Mouse (Mus musculus): Measurements from ENCODE around the gene Zfp963. TPM values are rescaled to one million over a fixed set of nuclear protein-coding genes. Genes with fewer than 3 reads are reported as not detected.
A peak's percentile ranks its signal among the peaks of the same experiment; 100 is the strongest.

Zfp963 gene
- polyA plus RNA-seq, 1 experiment from 2014 or later, result 6.5 TPM

GRCm38 (mm10) chr8:69790773-69791367, 41.1 kb upstream of the Zfp963 start, which contains the start of the genes Atp13a1 and Zfp866:
Gene Atp13a1, plus strand, starts transcription at chr8:69791163.
Gene Zfp866, minus strand, starts transcription at chr8:69791178.
- under 1% methylated on average over 33 of the region's 38 CpGs for WGBS
- peak within 1 kb of the TSS; percentile 77 for H3K27ac ChIP-seq (ENCODE audit: low read depth, low read length)
- peak; percentile 97 for ATAC-seq

GRCm38 (mm10) chr8:69790364-69790763, 40.6 kb upstream of the Zfp963 start:
- WGBS, result 32% methylated on average over 11 of the region's 11 CpGs
- Histone ChIP-seq H3K27ac (ENCODE audit: low read depth, low read length) (peak overlapping the region; percentile 77), H3K36me3 (ENCODE audit: control insufficient read depth, insufficient read depth, low read length) (peaks cover 12% of the 10 kb centered on the region), H3K4me2 (ENCODE audit: low read length) (peak overlapping the region; percentile 67), H3K9ac (ENCODE audit: low read depth, low read length) (peak overlapping the region; percentile 90; the same call in 1 of the 2 replicates), H3K4me3 (ENCODE audit: low read length) (peak overlapping the region; percentile 97), H3K4me1 (ENCODE audit: control insufficient read depth, insufficient read depth, low read depth, low read length) (peaks cover 24% of the 10 kb centered on the region), H3K9me3 (ENCODE audit: control insufficient read depth, low read length) (no peaks in the 10 kb centered on the region), H3K27me3 (replicated peaks; ENCODE audit: control insufficient read depth, insufficient read depth, low read length) (no peaks in the 10 kb centered on the region)
- peak; percentile 15 for ATAC-seq

More at GRCm38 (mm10) chr8:69790773-69791367, 41.1 kb upstream of the Zfp963 start, which contains the start of the genes Atp13a1 and Zfp866:
- Histone ChIP-seq H3K4me1 (ENCODE audit: control insufficient read depth, insufficient read depth, low read depth, low read length) (peaks cover 24% of the 10 kb centered on the region), H3K4me3 (ENCODE audit: low read length) (peak within 1 kb of the TSS; percentile 97), H3K27me3 (replicated peaks; ENCODE audit: control insufficient read depth, insufficient read depth, low read length) (no peaks in the 10 kb centered on the region), H3K9ac (ENCODE audit: low read depth, low read length) (peak within 1 kb of the TSS; percentile 90), H3K4me2 (ENCODE audit: low read length) (peak within 1 kb of the TSS; percentile 67), H3K9me3 (ENCODE audit: control insufficient read depth, low read length) (no peaks in the 10 kb centered on the region), H3K36me3 (ENCODE audit: control insufficient read depth, insufficient read depth, low read length) (peaks cover 12% of the 10 kb centered on the region)

GRCm38 (mm10) chr8:69789731-69790130, 40.0 kb upstream of the Zfp963 start:
- ATAC-seq, result no peak
- peaks cover 10% of the 10 kb centered on the region for H3K36me3 ChIP-seq (ENCODE audit: control insufficient read depth, insufficient read depth, low read length)
- no peak overlapping the region for H3K9ac ChIP-seq (ENCODE audit: low read depth, low read length)
- H3K9me3 ChIP-seq (ENCODE audit: control insufficient read depth, low read length), result no peaks in the 10 kb centered on the region
- H3K27me3 ChIP-seq (replicated peaks; ENCODE audit: control insufficient read depth, insufficient read depth, low read length), result no peaks in the 10 kb centered on the region
- H3K4me1 ChIP-seq (ENCODE audit: control insufficient read depth, insufficient read depth, low read depth, low read length), result peaks cover 24% of the 10 kb centered on the region
- H3K27ac ChIP-seq (ENCODE audit: low read depth, low read length), result no peak overlapping the region
- H3K4me2 ChIP-seq (ENCODE audit: low read length), result no peak overlapping the region; the same call in 1 of the 2 replicates
- no peak overlapping the region for H3K4me3 ChIP-seq (ENCODE audit: low read length)
- WGBS, result 72% methylated on average over 5 of the region's 5 CpGs

GRCm38 (mm10) chr8:69789105-69789504, 39.3 kb upstream of the Zfp963 start:
- peaks cover 4% of the 10 kb centered on the region for H3K36me3 ChIP-seq (ENCODE audit: control insufficient read depth, insufficient read depth, low read length)
- H3K4me2 ChIP-seq (ENCODE audit: low read length), result no peak overlapping the region
- no peak overlapping the region for H3K4me3 ChIP-seq (ENCODE audit: low read length)
- H3K27ac ChIP-seq (ENCODE audit: low read depth, low read length), result no peak overlapping the region
- ATAC-seq, result no peak
- peaks cover 24% of the 10 kb centered on the region for H3K4me1 ChIP-seq (ENCODE audit: control insufficient read depth, insufficient read depth, low read depth, low read length)
- no peaks in the 10 kb centered on the region for H3K9me3 ChIP-seq (ENCODE audit: control insufficient read depth, low read length)
- no peak overlapping the region for H3K9ac ChIP-seq (ENCODE audit: low read depth, low read length)
- WGBS, result 89% methylated on average over 5 of the region's 5 CpGs
- no peaks in the 10 kb centered on the region for H3K27me3 ChIP-seq (replicated peaks; ENCODE audit: control insufficient read depth, insufficient read depth, low read length)

- ATAC-seq, result no peak
- H3K4me3 ChIP-seq (ENCODE audit: low read length), result no peak overlapping the region
- H3K4me2 ChIP-seq (ENCODE audit: low read length), result no peak overlapping the region
- no peaks in the 10 kb centered on the region for H3K36me3 ChIP-seq (ENCODE audit: control insufficient read depth, insufficient read depth, low read length)
- H3K4me1 ChIP-seq (ENCODE audit: control insufficient read depth, insufficient read depth, low read depth, low read length), result peaks cover 9% of the 10 kb centered on the region
- WGBS, result 71% methylated on average over 11 of the region's 12 CpGs
- no peak overlapping the region for H3K9ac ChIP-seq (ENCODE audit: low read depth, low read length)
- H3K27me3 ChIP-seq (replicated peaks; ENCODE audit: control insufficient read depth, insufficient read depth, low read length), result no peaks in the 10 kb centered on the region
- no peaks in the 10 kb centered on the region for H3K9me3 ChIP-seq (ENCODE audit: control insufficient read depth, low read length)
- H3K27ac ChIP-seq (ENCODE audit: low read depth, low read length), result no peak overlapping the region
Observed at GRCm38 (mm10) chr8:69777111-69777510, 27.3 kb upstream of the Zfp963 start.

- Histone ChIP-seq H3K9ac (ENCODE audit: low read depth, low read length) (peak overlapping the region; percentile 53), H3K27me3 (replicated peaks; ENCODE audit: control insufficient read depth, insufficient read depth, low read length) (no peaks in the 10 kb centered on the region), H3K4me1 (ENCODE audit: control insufficient read depth, insufficient read depth, low read depth, low read length) (peaks cover 14% of the 10 kb centered on the region), H3K4me2 (ENCODE audit: low read length) (peak overlapping the region; percentile 54), H3K4me3 (ENCODE audit: low read length) (peak overlapping the region; percentile 79), H3K9me3 (ENCODE audit: control insufficient read depth, low read length) (no peaks in the 10 kb centered on the region), H3K27ac (ENCODE audit: low read depth, low read length) (peak overlapping the region; percentile 71), H3K36me3 (ENCODE audit: control insufficient read depth, insufficient read depth, low read length) (no peaks in the 10 kb centered on the region)
- ATAC-seq, result no peak
- 60% methylated on average over 2 of the region's 2 CpGs for WGBS
Observed at GRCm38 (mm10) chr8:69775149-69775534, 25.4 kb upstream of the Zfp963 start.

GRCm38 (mm10) chr8:69774503-69775148, 24.9 kb upstream of the Zfp963 start, which contains the start of gene Gm20422:
Gene Gm20422, minus strand, starts transcription at chr8:69774886.
- Histone ChIP-seq H3K9me3 (ENCODE audit: control insufficient read depth, low read length) (no peaks in the 10 kb centered on the region), H3K4me2 (ENCODE audit: low read length) (peak within 1 kb of the TSS; percentile 76), H3K4me3 (ENCODE audit: low read length) (peak within 1 kb of the TSS; percentile 79), H3K4me1 (ENCODE audit: control insufficient read depth, insufficient read depth, low read depth, low read length) (peaks cover 14% of the 10 kb centered on the region), H3K36me3 (ENCODE audit: control insufficient read depth, insufficient read depth, low read length) (no peaks in the 10 kb centered on the region; the same call in 1 of the 2 replicates), H3K27ac (ENCODE audit: low read depth, low read length) (peak within 1 kb of the TSS; percentile 100), H3K9ac (ENCODE audit: low read depth, low read length) (peak within 1 kb of the TSS; percentile 99), H3K27me3 (replicated peaks; ENCODE audit: control insufficient read depth, insufficient read depth, low read length) (no peaks in the 10 kb centered on the region)
- under 1% methylated on average over 41 of the region's 41 CpGs for WGBS
- ATAC-seq, result peak; percentile 99

- 86% methylated on average over 2 of the region's 2 CpGs for WGBS
Observed at GRCm38 (mm10) chr8:69772106-69772505, 22.3 kb upstream of the Zfp963 start.

GRCm38 (mm10) chr8:69771221-69771620, 21.5 kb upstream of the Zfp963 start:
- 0 out of 2 replicates have a peak, but pooled peaks cover 4% of the 10 kb centered on the region for H3K9me3 ChIP-seq (ENCODE audit: control insufficient read depth, low read length)
- H3K9ac ChIP-seq (ENCODE audit: low read depth, low read length), result no peak overlapping the region
- 88% methylated on average over 9 of the region's 9 CpGs for WGBS
- no peak overlapping the region for H3K4me3 ChIP-seq (ENCODE audit: low read length)
- H3K36me3 ChIP-seq (ENCODE audit: control insufficient read depth, insufficient read depth, low read length), result peaks cover 22% of the 10 kb centered on the region
- no peaks in the 10 kb centered on the region for H3K27me3 ChIP-seq (replicated peaks; ENCODE audit: control insufficient read depth, insufficient read depth, low read length)
- no peak for ATAC-seq
- peaks cover 14% of the 10 kb centered on the region for H3K4me1 ChIP-seq (ENCODE audit: control insufficient read depth, insufficient read depth, low read depth, low read length)
- H3K4me2 ChIP-seq (ENCODE audit: low read length), result no peak overlapping the region
- no peak overlapping the region for H3K27ac ChIP-seq (ENCODE audit: low read depth, low read length)

More at GRCm38 (mm10) chr8:69772106-69772505, 22.3 kb upstream of the Zfp963 start:
- no peak overlapping the region for H3K4me3 ChIP-seq (ENCODE audit: low read length)
- H3K27me3 ChIP-seq (replicated peaks; ENCODE audit: control insufficient read depth, insufficient read depth, low read length), result no peaks in the 10 kb centered on the region
- no peak for ATAC-seq
- no peaks in the 10 kb centered on the region for H3K9me3 ChIP-seq (ENCODE audit: control insufficient read depth, low read length)
- no peak overlapping the region for H3K9ac ChIP-seq (ENCODE audit: low read depth, low read length)
- H3K27ac ChIP-seq (ENCODE audit: low read depth, low read length), result no peak overlapping the region
- H3K36me3 ChIP-seq (ENCODE audit: control insufficient read depth, insufficient read depth, low read length), result peaks cover 13% of the 10 kb centered on the region
- H3K4me2 ChIP-seq (ENCODE audit: low read length), result no peak overlapping the region
- H3K4me1 ChIP-seq (ENCODE audit: control insufficient read depth, insufficient read depth, low read depth, low read length), result peaks cover 14% of the 10 kb centered on the region
